In genomic region chr19:27566060-27566459, GRCm38 (mm10) we compare ENCODE assay signal across 24 mouse cellular contexts.
DNase-seq lines count a peak whose midpoint lies in the region; ATAC-seq lines count a peak whose summit lies in the region.
"Had no signal": no experiment of that assay in that cellular context is flagged by ENCODE, and none has a peak within 500 bp of the region (broad histone marks: within the 10 kb centered on the region; RNA-seq: fewer than 3 reads in every experiment).

No protein-coding gene starts in this region.

- no peaks in the 10 kb centered on the region for H3K4me1 ChIP-seq in heart, embryonic 12.5 days (replicated peaks)
- H3K4me1 ChIP-seq: embryonic facial prominence, embryonic 10.5 days; embryonic facial prominence, embryonic 12.5 days; forebrain, embryonic 13.5 days; forebrain, embryonic 15.5 days had no signal

- no peaks in the 10 kb centered on the region for H3K9me3 ChIP-seq in heart, embryonic 12.5 days (replicated peaks)
- H3K9me3 ChIP-seq: embryonic facial prominence, embryonic 10.5 days; embryonic facial prominence, embryonic 12.5 days; forebrain, embryonic 13.5 days; forebrain, embryonic 15.5 days; G1E had no signal

- H3K36me3 ChIP-seq in heart, embryonic 12.5 days, result no peaks in the 10 kb centered on the region
- H3K36me3 ChIP-seq: embryonic facial prominence, embryonic 10.5 days; embryonic facial prominence, embryonic 12.5 days; forebrain, embryonic 15.5 days; G1E had no signal

- no peak overlapping the region for H3K4me2 ChIP-seq in heart, embryonic 12.5 days
- H3K4me2 ChIP-seq: embryonic facial prominence, embryonic 12.5 days; forebrain, embryonic 13.5 days; forebrain, embryonic 15.5 days had no signal

- no peak overlapping the region for H3K9ac ChIP-seq in heart, embryonic 12.5 days
- H3K9ac ChIP-seq: embryonic facial prominence, embryonic 12.5 days; forebrain, embryonic 13.5 days; forebrain, embryonic 15.5 days; forebrain, postnatal 0 days had no signal

- DNase-seq in frontal cortex, adult 2 months (ENCODE audit: extremely low spot score in 1 of 2, low spot score in 1 of 2), result peak; percentile 10 to 51
- no peak for DNase-seq in frontal cortex, postnatal 10 days (ENCODE audit: low spot score in 2 of 2)
- DNase-seq in 3T3-L1 (ENCODE audit: low read depth, low spot score), result peak; percentile 51
- DNase-seq in brain, adult 2 months (ENCODE audit: low read depth, low spot score), result peak; percentile 65
- DNase-seq: adrenal gland, adult 8-10 months; adrenal gland, postnatal 14 days; adrenal gland, postnatal 36 days; B cell, adult 2 months; cerebellum, adult 11 months; cerebellum, adult 18-20 months; cerebellum, adult 8-10 months; cerebellum, adult 9-11 months; cerebellum, postnatal 14 days; forebrain, postnatal 0 days had no signal

- H3K27ac ChIP-seq in heart, embryonic 12.5 days (ENCODE audit: poor library complexity, severe bottlenecking), result no peak overlapping the region
- H3K27ac ChIP-seq: embryonic facial prominence, embryonic 10.5 days; embryonic facial prominence, embryonic 12.5 days; forebrain, embryonic 13.5 days; forebrain, embryonic 15.5 days had no signal

- WGBS in heart, embryonic 12.5 days, result 81% methylated on average over 3 of the region's 3 CpGs

- H3K27me3 ChIP-seq in heart, embryonic 12.5 days (replicated peaks), result no peaks in the 10 kb centered on the region
- H3K27me3 ChIP-seq: CH12.LX; embryonic facial prominence, embryonic 12.5 days; forebrain, embryonic 13.5 days; forebrain, embryonic 15.5 days had no signal

- no peak for ATAC-seq in heart, embryonic 12.5 days (ENCODE audit: insufficient number of reproducible peaks, low FRiP score)
- ATAC-seq: activated CD4-positive, CD25-positive, alpha-beta regulatory T cell, adult 4 months; CD4-positive, CD25-positive, alpha-beta regulatory T cell, adult 4 months; forebrain, embryonic 13.5 days; forebrain, embryonic 15.5 days; forebrain, postnatal 0 days; Patski had no signal

- H3K4me3 ChIP-seq in heart, embryonic 12.5 days, result no peak overlapping the region
- H3K4me3 ChIP-seq: embryonic facial prominence, embryonic 10.5 days; embryonic facial prominence, embryonic 12.5 days; forebrain, embryonic 13.5 days; forebrain, embryonic 15.5 days had no signal

Comparison
In these comparisons a context has a peak if more than half of its experiments do, and no peak if none do; other contexts are left out.
1. DNase-seq: peak in frontal cortex, adult 2 months (2 of 2), 3T3-L1 (single experiment) and brain, adult 2 months (single experiment); none in frontal cortex, postnatal 10 days (0 of 2).